Mouse (Mus musculus) lung, adult 2 months (tissue): ENCODE measurements around the gene Elavl2.

Source experiments
- CTCF ChIP-seq: fragments of 200-500 bp; IDR thresholded peaks from 2 replicates; pipeline ENCODE4 v1.5.1; 2011; ENCODE audit warnings: mild to moderate bottlenecking, low read length, control low read depth; ENCODE audit not compliant: insufficient read depth
- POLR2A ChIP-seq: fragments of 200-500 bp; IDR thresholded peaks from 2 replicates; pipeline ENCODE4 v1.6.1; 2011; ENCODE audit warnings: low read depth, mild to moderate bottlenecking, control low read depth, low read length, borderline replicate concordance; ENCODE audit errors: extremely low read depth

DNA sequence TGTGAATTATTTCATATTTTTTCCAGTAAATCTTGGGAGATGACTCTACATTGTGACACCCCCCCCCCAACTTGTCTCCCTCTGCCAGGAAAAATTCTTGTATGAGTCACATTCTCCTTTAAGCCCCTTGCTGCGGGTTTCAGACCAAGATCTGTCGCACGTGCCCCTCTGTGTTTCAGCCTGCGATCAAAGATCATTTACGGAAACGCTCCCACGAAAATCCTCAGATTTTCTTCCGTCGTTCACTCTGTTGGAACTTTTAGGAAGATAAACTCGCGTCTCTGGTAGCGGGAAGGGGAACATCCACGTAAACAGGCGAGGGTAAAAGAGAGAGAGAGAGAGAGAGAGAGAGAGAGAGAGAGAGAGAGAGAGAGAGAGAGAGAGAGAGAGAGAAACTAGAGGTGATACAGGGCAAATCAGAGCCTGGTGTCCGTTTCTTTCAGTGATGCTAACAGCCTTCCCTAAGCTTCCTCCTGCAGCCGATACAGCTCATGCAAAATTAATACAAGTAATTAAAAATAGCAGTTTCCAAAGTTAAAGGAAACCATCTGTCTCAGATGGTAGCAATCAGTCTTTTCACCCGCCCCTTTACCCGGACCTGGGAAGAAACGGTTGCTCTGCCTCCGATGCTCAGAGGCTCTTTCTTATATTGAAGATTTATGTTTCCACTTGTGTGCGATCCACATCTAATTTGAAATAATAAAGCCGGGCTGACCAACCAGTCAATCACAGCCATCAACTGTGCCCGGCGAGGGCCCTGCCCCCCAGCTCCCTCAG lies 20.1 kb downstream of the Elavl2 start:
- no peak for TF ChIP-seq CTCF
- TF ChIP-seq POLR2A, result no peak
